Mouse (Mus musculus): Measurements from ENCODE around the gene Arhgap40.

Arhgap40 gene

DNA sequence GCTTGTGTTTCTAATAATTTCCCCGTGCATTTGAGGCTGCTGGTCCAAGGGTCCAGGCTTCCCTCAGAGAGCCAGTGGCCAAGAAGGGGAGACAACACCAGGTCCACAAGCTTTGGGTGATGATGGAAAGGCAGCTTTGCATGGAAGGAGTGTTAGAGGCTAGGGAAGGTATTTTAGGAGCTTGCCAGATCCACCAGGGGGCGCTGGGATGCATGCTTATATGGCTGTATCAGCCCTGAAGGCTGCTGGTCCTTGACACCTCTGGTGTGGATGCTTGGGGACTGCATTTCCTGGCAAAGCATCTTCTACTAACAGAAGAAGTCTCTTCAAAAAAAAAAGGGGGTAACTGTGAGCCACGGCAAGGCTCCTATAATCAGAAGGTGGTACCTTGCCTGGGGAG, 37.5 kb downstream of the Arhgap40 start:
- peak; percentile 59 for DNase-seq (ENCODE audit: low read depth, low spot score)

DNA sequence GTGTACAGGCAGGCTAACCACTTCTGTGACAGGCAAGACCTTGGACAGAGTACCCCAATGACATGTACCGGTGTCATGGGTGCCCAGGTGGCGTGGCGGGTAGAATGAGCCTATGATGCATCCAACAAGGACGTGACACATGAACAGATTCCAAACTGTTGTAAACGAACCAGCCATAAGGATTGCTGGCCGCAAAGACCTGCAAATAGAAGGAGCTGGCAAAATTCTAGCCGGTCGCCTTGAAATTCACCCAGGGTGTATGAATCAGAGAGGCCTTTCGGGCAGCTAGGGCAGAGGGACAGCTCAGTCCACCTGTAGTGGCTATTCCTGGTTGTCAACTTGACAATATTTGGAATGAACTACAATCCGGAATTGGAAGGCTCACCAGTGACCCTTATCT, 41.8 kb downstream of the Arhgap40 start:
- DNase-seq (ENCODE audit: low read depth, low spot score), result no peak

DNA sequence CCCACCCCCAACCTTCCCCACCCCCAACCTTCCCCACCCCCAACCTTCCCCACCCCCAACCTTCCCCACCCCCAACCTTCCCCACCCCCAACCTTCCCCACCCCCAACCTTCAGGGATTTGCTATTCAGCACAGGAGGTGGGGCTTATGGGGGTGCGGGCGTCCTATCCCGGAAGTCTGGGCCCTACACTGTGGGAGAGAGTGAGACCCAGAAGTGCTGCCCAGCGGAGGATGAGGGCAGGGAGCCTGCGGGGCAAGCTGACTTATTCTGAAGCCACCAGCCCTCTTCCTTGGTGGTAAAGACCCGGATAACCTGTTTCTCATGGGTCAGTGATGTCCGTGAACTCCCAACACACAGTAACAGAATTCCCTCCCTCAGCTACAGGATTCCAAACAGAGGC, 42.7 kb downstream of the Arhgap40 start:
- DNase-seq (ENCODE audit: low read depth, low spot score), result no peak

DNA sequence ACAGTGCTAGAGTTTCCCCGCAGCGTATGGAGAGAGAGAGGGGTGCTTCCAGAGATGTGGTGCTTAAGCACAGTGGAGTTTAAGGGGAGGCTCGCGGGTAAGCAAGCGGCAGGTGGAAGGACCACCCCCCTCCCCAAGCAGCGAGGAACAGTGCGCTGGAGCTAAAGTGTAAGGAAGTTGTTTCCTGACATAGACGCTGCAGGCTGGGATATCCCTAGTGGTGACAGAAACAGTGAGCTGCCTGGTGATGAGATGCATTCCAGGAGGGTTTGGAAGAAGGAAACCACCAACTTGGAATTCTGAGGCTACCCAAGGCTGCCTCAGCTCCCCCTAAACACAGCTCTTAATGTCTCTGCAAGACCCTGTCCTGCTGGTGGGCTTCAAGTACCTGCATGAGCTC, 43.2 kb downstream of the Arhgap40 start:
- no peak for DNase-seq (ENCODE audit: low read depth, low spot score)

DNA sequence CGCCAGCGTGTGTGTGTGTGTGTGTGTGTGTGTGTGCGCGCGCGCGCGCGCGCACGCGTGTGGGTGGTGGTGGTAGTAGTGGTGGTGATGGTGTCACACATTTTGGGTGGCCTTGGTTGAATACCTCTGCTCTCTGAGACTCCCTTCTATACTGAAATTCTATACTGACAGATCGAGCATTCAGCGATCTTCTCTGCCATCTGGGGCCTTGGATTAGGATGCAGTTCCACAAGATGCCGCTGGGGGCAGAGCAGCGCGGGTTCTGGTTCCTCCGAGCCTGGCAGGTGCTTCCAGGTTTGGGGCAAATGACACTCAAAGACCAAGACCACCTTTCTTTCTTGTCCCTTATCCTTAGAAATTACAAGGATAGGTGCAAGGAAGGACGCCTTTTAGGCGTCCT, 43.6 kb downstream of the Arhgap40 start:
- DNase-seq (ENCODE audit: low read depth, low spot score), result peak; percentile 45

DNA sequence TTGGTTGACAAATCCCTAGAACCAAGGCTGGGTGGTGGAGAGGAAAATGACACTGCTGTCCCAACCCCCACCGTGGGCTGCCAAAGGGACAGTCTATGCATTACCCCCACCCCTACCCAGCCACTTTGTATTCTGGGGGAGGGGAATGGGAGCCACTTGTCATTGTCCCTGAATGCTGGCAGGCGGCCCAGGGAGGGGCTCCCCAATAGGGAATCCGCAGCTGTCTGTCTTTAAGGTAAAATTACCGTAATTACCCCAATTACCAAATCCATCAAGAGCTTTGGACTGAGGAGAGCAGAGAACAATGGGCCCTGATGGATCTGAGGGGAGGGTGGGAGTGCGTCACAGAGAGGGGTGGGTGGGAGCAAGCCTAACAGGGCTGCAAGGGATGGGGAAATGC, 44.2 kb downstream of the Arhgap40 start:
- DNase-seq (ENCODE audit: low read depth, low spot score), result no peak

DNA sequence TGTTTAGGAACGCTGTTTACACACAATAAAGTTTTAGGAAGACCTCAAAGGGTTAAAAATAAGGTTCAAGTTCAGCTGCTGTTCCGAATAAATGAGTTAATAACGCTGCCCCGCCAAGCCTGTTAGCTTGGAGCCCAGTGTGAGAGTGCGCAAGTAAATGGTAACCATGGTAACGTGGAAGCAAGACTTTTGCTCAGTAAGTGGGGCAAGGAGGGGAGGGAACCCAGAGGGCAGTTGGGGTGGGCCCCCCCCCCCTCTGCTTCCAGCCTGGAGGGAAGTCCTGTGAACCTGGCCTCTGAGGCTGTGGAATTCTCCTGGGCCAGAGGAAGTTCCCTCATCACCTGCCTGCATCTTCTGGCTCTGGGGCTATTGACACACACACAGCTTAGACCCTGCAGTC, 47.3 kb downstream of the Arhgap40 start:
- DNase-seq (ENCODE audit: low read depth, low spot score), result no peak

DNA sequence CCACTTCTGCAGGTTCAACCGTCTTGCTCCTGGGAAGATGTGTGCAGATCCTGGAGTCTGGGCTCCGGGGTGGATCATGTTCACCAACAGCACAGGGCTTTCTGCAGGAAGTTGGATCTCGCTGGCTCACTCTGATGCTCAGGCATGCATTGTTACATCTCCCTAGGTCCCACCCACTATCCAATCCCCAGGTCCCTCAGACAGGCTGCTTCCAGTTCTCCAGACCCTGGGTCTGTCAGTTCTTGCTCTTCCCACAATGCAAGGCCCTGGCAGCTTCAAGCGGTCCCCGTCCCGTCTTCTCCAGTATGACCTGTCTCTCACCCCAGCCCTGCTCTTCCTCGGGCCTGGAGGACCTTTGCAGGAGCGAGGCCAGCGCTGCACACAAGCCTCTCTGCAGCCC, 48.2 kb downstream of the Arhgap40 start:
- DNase-seq (ENCODE audit: low read depth, low spot score), result no peak

DNA sequence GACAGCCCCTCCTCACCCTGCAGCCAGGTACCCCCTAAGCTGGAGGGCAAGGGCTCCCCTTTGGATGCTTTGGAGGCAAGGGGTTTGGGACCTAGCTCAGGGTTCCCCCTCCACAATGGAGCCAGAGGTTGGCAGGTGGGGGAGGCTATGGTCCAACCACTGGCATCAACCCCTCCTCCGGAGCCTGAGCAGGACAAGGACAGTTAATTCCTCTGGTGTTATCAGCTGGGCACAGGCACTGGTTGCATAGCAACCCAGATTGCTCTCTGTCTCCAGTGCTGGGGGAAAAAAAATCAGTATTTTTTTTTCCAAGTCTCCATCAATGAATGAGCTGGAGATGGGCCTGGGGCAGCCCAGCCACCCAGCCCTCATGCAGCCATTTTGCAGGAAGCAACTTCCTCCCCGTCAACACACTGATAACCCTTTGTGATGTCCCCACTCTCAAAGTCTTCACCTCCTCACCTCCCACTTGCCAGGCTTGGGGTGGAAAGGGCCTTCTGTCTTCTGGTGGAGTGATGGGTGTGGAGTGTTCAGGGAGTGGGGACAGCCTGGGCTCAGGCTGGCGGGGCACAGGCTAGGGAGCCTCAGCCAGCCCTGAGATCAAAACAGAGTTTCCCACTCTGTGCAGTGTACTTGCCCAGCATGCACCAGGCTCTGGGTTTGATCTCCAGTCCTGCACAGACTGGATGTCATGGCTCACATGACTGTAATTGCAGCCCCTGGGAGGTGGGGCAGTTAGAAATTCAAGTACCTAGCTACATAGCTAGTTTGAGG, 49.0 kb downstream of the Arhgap40 start:
- DNase-seq (ENCODE audit: low read depth, low spot score), result no peak

DNA sequence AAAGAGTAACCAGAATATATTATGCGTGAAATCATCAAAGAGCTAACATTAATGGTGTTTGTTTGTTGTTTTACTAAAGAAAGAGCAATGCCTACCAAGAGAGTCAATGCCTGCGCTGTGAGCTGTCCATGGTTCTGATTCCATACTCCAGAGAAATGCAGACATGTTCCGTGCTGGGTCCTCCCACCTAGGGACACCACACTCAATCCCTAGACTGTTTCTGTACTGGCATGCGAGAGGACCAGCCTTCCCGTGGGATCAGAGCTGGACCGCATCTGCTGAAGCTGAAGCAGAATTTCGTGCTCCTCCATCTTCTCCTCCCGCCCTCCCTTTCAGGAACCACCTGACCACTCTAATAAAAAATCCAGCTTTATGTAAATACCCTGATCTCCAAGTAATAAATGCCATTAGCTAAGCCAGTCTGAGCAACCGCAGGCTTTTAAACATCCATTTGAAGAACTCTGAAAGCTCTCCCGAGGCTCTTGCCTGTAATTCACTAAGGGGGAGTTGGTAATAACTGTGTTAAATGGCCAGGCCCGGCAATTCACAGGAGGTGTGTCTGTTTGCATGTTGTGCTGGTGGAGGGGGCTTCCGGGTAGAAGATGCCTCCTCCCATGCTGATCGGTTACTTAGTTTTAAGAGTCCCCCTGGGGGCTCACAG, 58.0 kb downstream of the Arhgap40 start:
- peak; percentile 78 for DNase-seq (ENCODE audit: low read depth, low spot score)

DNA sequence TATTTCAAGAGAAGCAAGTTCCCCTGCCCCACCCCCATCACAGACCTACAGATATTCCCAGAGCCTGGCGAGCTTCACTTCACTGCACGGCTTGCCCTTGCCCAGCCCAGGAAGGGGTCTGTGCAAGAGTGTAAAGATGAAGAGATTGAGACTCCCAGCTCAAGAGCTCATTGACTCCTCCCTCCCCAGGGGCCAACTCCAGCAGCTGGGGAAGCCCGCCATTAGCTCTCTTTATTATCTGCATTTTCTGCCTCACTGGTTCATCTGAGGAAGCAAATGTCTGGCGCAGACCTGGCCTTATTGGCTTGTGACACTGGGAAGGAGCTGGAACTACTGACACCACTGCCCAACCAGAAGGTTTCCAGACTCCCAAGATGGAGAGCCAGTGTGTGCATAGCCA, 67.4 kb downstream of the Arhgap40 start:
- DNase-seq (ENCODE audit: low read depth, low spot score), result no peak

DNA sequence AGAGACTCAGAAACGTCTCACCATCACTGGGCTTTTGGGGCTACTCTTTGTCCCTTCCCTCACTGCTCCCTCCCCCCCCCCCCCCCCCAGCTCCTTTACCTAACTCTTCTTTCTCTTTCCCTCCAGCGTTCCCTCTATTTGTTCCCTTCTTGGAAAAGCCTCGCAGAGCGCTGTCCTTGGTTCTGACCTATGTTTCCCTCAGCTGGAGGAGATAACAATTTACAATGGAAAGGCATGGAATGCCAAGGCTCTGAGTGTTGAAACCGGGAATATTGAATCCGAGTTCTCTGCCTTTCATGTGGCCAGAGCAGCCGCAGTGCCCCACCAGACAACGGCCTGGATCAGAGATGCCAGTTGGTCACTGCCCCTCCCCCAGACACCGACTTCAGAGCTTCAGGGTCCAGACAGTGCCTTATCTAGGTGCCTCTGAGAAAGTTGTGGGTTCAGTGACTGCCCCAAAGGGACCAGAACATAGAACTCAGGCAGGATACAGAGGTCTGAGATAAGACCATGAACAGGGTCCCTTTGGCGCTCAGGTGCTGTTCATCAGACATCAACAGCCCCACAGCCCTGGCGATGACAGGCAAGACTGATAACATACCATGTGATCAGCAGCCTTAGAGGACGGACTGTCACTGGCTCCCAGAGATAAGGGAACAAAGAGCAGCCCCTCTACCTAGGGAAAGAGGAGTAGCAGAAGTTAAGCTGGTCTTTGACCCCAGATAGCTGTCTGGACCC, 72.2 kb downstream of the Arhgap40 start:
- DNase-seq (ENCODE audit: low read depth, low spot score), result peak; percentile 51

DNA sequence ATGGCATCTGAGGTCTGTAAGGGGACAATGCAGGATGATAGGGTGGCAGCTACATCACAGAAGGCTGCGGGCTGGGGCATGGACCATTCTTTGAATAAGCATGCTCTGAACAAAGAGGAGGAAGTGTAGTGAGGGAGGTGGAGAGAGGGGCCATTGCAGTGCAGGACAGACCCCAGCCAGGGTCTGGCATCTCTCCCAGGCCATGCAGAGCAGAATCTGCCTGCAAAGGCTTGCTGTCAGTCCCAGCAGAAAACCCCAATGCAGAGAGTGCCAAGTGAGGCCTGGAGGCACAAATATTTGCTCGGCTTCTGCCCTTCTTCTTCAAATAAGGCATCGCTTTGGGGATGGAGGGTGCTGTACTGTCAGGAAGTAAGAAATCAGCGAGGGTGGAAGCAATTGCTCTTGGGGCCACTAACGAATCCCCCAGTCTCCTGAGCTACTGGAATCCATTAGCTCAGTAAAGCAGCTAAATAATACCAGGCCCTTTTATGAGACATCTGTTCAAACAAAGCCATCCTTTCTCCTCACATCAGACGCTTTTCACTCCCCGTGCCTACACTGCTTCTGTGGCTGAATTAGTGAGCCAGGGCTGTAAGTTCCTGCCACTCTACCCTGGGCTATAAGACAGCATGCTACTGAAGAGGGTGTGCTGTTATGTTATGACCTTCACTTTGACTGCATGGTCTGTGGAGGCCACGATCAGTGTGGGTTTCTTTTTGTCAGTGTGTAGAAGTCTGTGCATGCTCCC, 76.1 kb downstream of the Arhgap40 start:
- no peak for DNase-seq (ENCODE audit: low read depth, low spot score)

DNA sequence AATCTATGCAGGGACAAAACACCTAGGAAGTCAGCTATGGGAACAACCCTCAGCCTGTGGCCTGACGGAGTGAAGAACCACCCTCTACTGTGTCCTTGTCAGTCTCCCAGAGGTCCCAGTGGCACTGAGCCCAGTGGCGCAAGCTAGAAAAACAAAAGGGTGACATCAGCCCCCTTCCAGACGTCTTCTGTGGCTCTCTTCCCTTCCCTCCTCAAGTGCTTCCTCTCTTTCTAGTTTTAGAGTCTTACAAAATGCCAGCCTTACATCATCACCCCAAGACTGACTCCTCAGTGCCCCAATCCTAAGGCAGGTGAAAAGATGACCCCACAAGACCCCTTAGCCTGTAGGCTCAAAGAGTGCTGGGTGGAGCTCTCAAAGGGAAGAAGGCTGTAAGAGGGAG, 77.9 kb downstream of the Arhgap40 start:
- no peak for DNase-seq (ENCODE audit: low read depth, low spot score)

DNA sequence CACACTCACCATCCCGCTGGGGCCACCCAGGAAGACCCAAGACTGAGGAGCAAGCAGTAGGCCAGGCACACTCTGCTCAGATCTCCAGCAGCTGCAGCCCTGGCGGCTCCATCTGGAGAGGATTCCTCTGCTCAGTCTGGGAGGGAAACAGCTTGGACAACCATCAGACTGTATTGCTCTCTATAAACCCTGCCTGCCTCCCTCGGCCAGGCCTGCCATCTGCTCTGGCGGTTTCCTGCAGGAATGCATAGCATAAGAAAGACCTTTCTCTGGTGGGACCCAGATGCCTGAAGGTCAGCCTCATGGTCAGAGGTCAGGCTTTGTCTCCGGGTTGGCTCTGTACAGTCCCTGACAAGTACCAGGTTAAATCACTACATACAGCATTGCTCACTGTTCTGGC, 78.7 kb downstream of the Arhgap40 start:
- DNase-seq (ENCODE audit: low read depth, low spot score), result no peak

DNA sequence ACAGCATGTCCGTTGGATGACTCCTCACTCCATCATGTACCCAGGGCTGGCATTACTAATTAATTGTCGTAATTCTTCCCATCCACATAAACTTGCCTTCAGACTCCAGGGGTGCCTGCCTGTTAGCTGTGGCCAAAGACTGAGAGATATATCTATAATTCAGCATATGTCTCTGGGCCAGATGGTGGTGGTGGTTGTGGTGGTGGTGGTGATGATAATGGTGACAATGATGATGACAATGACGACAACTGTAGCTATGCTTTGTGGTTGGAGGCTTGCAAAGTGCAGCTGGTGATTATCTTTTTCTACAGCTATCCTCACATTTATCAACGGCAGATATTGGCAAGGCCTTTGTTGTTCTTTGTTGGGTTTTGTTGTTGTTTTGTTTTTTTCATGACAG, 80.8 kb downstream of the Arhgap40 start:
- no peak for DNase-seq (ENCODE audit: low read depth, low spot score)

DNA sequence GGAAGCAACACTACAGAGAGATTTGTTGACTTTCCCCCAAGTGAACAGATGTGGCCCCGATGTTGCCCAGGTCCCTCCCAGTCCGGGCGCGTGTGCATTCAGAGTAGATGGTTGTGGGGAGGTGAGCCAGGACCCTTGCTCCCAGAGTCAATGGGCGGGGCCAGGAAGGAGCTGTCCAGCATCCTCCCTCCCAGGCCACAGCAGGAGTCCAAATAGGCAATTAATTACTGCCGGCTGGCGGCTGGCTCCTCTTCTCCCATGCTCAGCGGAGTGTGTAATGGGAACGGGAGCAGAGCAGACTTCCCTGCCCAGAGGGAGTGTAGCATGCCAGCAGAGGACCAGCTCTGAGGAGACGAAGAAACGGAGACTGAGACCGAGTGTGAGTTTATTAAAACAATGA, 82.5 kb downstream of the Arhgap40 start:
- peak; percentile 51 for DNase-seq (ENCODE audit: low read depth, low spot score)

DNA sequence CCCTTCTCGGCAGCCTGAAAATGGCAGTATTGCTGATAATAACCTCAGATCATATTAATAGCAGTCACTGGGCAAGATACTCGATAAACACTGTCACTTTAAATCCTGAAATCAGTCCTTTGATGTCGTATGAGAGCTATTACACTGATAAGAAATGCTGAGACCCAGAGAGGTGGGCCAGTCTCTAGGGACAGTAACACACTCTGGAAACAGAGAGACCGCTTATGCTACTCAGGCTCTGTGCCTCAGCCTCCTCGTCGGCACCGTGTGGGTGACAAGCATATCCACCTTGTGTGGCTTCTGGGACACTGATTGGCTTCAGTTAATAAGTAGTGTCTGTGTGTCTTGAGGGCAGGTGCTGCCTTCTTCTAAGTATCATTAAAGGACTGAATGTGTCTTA, 83.0 kb downstream of the Arhgap40 start:
- DNase-seq (ENCODE audit: low read depth, low spot score), result no peak

DNA sequence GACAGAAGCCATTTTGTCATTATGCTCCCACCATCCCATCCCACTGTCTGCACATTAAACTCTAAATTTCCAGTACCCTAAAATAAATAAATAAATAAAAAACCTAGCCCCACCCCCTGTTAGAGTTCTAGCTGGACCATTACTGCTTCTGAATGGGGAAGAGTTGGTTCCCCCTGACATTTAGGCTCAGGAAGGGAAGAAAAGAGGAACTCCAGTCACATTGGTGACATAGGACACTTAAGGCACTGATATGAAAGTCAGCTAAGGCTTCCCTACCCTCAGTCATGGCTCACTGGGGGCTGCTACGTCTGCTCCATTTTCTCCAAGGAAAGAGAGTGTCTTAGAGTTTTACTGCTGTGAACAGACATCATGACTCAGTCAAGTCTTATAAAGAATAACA, 84.2 kb downstream of the Arhgap40 start:
- no peak for DNase-seq (ENCODE audit: low read depth, low spot score)

Data from embryo, embryonic 11.5 days (tissue).